Mouse (Mus musculus): Measurements from ENCODE around the gene Zfand2b. TPM values are rescaled to one million over a fixed set of nuclear protein-coding genes. Genes with fewer than 3 reads are reported as not detected.

Gene Zfand2b
- 10 to 100 TPM; 20.2 to 20.4 TPM for total RNA-seq (2021)

GRCm38 (mm10) chr1:75168472-75169464 is at the start of gene Zfand2b:
Gene Zfand2b (plus strand): TSS chr1:75168646.
- DNase-seq: peak; percentile 97 to 98
- intact Hi-C loops (cut with DNase I): loop anchor here (2.0 kb wide), 1 partner anchor 26 kb away; the partner anchor contains the start of genes Cnppd1 and Retreg2

GRCm38 (mm10) chr1:75122211-75122610 is 46.2 kb upstream of the Zfand2b start:
- intact Hi-C loops (cut with DNase I): no loop called here

GRCm38 (mm10) chr1:75124346-75125321 is 43.8 kb upstream of the Zfand2b start, which contains the start of gene Nhej1:
Gene Nhej1 (minus strand): TSS chr1:75125200.
- intact Hi-C loops (cut with DNase I): no loop called here
- peak; percentile 95 to 97 for DNase-seq

More at GRCm38 (mm10) chr1:75122211-75122610, 46.2 kb upstream of the Zfand2b start:
- no peak for DNase-seq

GRCm38 (mm10) chr1:75125418-75125817 is 43.0 kb upstream of the Zfand2b start:
- no peak for DNase-seq
- intact Hi-C loops (cut with DNase I): no loop called here

- intact Hi-C loops (cut with DNase I): no loop called here
- DNase-seq: no peak
Measured at GRCm38 (mm10) chr1:75128641-75129040, 39.8 kb upstream of the Zfand2b start.

- DNase-seq: no peak
- intact Hi-C loops (cut with DNase I): no loop called here
Measured at GRCm38 (mm10) chr1:75133421-75134207, 34.8 kb upstream of the Zfand2b start, which contains the start of gene Slc23a3. Gene Slc23a3 (minus strand): TSS chr1:75133890.

GRCm38 (mm10) chr1:75136293-75136692 is 32.2 kb upstream of the Zfand2b start:
- intact Hi-C loops (cut with DNase I): no loop called here
- no peak for DNase-seq

- intact Hi-C loops (cut with DNase I): no loop called here
- no peak for DNase-seq
Measured at GRCm38 (mm10) chr1:75136730-75137129, 31.7 kb upstream of the Zfand2b start.

GRCm38 (mm10) chr1:75138448-75138847 is 30.0 kb upstream of the Zfand2b start:
- intact Hi-C loops (cut with DNase I): no loop called here

GRCm38 (mm10) chr1:75140601-75141190 is 27.8 kb upstream of the Zfand2b start:
- intact Hi-C loops (cut with DNase I): no loop called here

More at GRCm38 (mm10) chr1:75138448-75138847, 30.0 kb upstream of the Zfand2b start:
- no peak for DNase-seq

GRCm38 (mm10) chr1:75141486-75142190 is 26.8 kb upstream of the Zfand2b start:
- DNase-seq: peak; percentile 76 to 77
- intact Hi-C loops (cut with DNase I): loop anchor here (2.0 kb wide), 1 partner anchor 27 kb away; the partner anchor contains the start of gene Zfand2b

More at GRCm38 (mm10) chr1:75140601-75141190, 27.8 kb upstream of the Zfand2b start:
- peak in 1 of 2 experiments; percentile 40 for DNase-seq

GRCm38 (mm10) chr1:75142301-75143261 is 25.9 kb upstream of the Zfand2b start, which contains the start of the genes Cnppd1 and Retreg2:
Gene Cnppd1 (minus strand): TSS chr1:75142711.
Gene Retreg2 (plus strand): TSS chr1:75142778.
- intact Hi-C loops (cut with DNase I): loop anchor here (2.0 kb wide), 1 partner anchor 26 kb away; the partner anchor contains the start of gene Zfand2b
- DNase-seq: peak; percentile 97 to 98

GRCm38 (mm10) chr1:75145589-75145988 is 22.9 kb upstream of the Zfand2b start:
- intact Hi-C loops (cut with DNase I): no loop called here
- DNase-seq: no peak

GRCm38 (mm10) chr1:75147411-75148135 is 20.9 kb upstream of the Zfand2b start:
- intact Hi-C loops (cut with DNase I): no loop called here
- no peak for DNase-seq

- DNase-seq: no peak
- intact Hi-C loops (cut with DNase I): no loop called here
Measured at GRCm38 (mm10) chr1:75148727-75149126, 19.7 kb upstream of the Zfand2b start.

GRCm38 (mm10) chr1:75155837-75156236 is 12.6 kb upstream of the Zfand2b start:
- no peak for DNase-seq
- intact Hi-C loops (cut with DNase I): no loop called here

- no peak for DNase-seq
- intact Hi-C loops (cut with DNase I): no loop called here
Measured at GRCm38 (mm10) chr1:75158990-75159389, 9.5 kb upstream of the Zfand2b start.
